Mouse (Mus musculus) WW6 (cell line): ENCODE results near the gene Ccdc33.
A peak's percentile ranks its signal among the peaks of the same experiment; 100 is the strongest.

Experiments
- DNase-seq: peaks from one replicate; pipeline ENCODE4 v3.0.0-alpha.2; 2013; ENCODE audit warnings: low read depth, low spot score

The Ccdc33 gene

GRCm38 (mm10) chr9:58049186-58049585 is 69.4 kb downstream of the Ccdc33 start:
- no peak for DNase-seq

DNA sequence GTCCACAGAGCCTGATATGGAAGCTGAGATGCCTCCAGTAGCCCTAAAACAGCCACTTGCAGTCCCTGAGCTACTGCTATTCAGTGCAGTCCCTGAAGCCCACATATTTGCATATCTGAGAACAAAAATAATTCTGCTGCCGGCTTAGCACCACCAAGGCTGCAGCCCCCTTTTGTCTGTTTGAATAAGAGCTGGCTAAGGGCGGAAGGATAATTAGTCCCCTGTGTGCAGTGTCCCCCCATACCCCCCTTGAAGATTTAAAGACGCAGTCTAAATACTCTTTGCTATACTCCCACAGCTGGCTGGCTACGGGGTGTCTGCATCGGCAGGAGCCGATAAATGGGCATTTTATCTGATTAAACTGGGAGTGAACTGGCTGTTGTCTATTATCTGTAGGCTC is 70.0 kb downstream of the Ccdc33 start:
- DNase-seq, result no peak

GRCm38 (mm10) chr9:58047061-58047460 is 71.6 kb downstream of the Ccdc33 start:
- no peak for DNase-seq

DNA sequence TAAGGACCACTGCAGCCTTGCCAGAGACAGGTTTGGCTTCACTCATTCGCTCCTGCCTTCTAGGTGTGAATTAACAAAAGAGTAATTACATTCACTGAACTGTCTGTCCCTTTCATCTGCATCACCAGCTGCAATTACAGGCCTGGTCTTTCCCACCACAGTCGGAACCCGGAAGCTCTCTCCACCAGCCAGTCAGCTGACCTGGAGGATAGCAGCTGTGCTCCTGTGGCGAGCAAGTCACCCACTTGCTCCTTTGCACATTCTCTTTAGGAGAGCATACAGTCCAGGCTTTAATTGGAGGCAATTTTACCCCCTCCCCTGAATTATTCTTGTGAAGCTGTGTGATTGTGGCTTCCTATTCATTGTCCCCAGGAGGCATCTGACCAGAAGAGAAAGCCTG is 73.0 kb downstream of the Ccdc33 start:
- DNase-seq, result no peak

GRCm38 (mm10) chr9:58044828-58045227 is 73.8 kb downstream of the Ccdc33 start:
- DNase-seq, result no peak

DNA sequence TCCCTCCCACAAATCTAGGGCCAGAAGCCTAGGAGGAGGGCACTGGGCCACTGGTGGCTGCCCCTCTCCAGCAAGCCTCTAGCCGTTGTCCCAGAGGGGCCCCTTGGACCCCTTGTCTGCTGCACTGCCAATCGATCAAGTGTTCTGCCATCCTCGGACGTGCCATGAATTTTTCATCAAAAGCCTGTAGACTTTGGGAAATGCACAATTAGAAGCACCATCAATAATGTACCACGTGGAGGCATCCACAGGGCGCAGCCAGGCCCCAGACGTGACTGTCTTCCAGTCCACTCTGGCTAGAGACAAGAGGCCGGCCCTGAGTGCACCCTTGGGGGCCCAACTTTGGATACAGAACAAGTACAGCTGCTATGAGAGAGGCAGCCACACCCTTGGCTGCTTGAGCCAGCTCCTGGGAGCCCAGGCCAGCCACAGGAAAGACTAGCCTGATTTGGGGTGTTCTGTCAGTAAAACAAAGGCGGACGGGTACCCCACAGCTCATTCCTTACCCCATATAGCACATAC is 75.1 kb downstream of the Ccdc33 start:
- DNase-seq, result no peak

GRCm38 (mm10) chr9:58042391-58042790 is 76.2 kb downstream of the Ccdc33 start:
- no peak for DNase-seq

- DNase-seq, result no peak
Measured at GRCm38 (mm10) chr9:58040977-58041376, 77.6 kb downstream of the Ccdc33 start.

DNA sequence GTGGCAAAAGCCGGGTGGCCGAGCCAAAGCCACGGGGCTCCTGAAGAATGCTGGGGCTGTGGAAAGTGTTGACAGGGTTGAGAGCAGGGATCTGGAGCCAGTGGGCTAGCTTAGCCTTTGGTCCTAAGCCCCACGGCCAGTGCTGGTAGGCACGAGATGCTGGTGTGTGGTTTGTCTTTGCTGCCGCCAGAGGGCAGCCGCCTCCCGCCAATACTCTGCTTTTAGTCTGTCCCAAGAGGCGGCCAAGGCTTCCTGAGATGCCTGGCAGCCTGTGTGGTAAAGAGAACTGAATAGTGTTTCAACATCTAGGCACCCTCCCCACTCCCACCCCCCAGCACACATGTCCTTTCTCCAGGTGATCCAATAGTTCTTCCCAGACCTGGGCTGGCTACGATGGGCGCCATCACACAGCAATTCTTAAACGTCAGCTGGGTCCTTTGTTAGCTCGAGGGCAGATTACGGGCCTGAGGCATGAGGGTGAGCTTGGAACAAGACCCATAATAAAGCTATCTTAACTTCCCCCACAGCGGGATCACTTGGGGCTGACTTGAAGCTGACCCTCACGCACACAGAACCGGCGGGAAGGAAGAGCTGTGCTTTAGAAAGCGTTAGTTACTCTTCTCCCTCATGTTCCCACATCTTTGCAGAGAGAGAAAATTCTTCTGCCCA is 80.0 kb downstream of the Ccdc33 start:
- peak; percentile 34 for DNase-seq

- no peak for DNase-seq
Measured at GRCm38 (mm10) chr9:58036961-58037360, 81.7 kb downstream of the Ccdc33 start.

- DNase-seq, result no peak
Measured at GRCm38 (mm10) chr9:58035951-58036698, 82.5 kb downstream of the Ccdc33 start.

- no peak for DNase-seq
Measured at GRCm38 (mm10) chr9:58035519-58035918, 83.1 kb downstream of the Ccdc33 start.

- DNase-seq, result no peak
Measured at GRCm38 (mm10) chr9:58031895-58032294, 86.7 kb downstream of the Ccdc33 start.

- DNase-seq, result no peak
Measured at GRCm38 (mm10) chr9:58029635-58030034, 89.0 kb downstream of the Ccdc33 start.

GRCm38 (mm10) chr9:58028841-58029240 is 89.8 kb downstream of the Ccdc33 start:
- no peak for DNase-seq

- DNase-seq, result no peak
Measured at GRCm38 (mm10) chr9:58027426-58028180, 91.0 kb downstream of the Ccdc33 start.

- DNase-seq, result no peak
Measured at GRCm38 (mm10) chr9:58025995-58026394, 92.6 kb downstream of the Ccdc33 start.

GRCm38 (mm10) chr9:58018385-58018784 is 100.2 kb downstream of the Ccdc33 start:
- DNase-seq, result no peak

- no peak for DNase-seq
Measured at GRCm38 (mm10) chr9:58016962-58017361, 101.7 kb downstream of the Ccdc33 start.

- no peak for DNase-seq
Measured at GRCm38 (mm10) chr9:58015856-58016255, 102.8 kb downstream of the Ccdc33 start.

- DNase-seq, result no peak
Measured at GRCm38 (mm10) chr9:58014393-58015160, 104.0 kb downstream of the Ccdc33 start.
